Mouse (Mus musculus): ENCODE measurements around the gene Phactr2. TPM values are rescaled to one million over a fixed set of nuclear protein-coding genes. Genes with fewer than 3 reads are reported as not detected.
"Not testable (repeated sequence)": the region's sequence is repeated elsewhere in the genome, so short reads cannot be mapped to it uniquely, and the experiment has no call there.

Gene Phactr2
- polyA plus RNA-seq, 1 experiment from 2014 or later: 4.6 TPM

DNA sequence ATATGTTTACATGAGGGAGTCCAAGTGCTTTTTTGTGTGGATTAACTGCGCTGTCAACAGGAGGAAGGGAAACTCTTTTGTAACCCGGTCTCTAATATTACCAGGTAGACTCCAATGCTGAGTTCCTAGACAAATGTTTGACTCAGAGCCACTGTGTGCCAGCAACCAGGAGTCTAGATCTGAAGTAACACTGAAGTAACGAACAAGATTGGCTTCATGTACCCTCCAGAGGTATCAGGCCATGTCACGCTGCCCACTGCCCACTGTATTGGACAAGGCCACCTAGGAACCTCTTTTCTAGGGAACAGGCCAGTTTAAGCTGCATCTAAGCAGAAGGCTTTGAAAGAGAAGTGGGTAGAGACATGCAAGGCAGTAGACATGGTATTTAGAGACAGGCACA lies 265.2 kb downstream of the Phactr2 start:
- no peak overlapping the region for H3K4me3 ChIP-seq (replicated peaks)
- H3K27ac ChIP-seq (replicated peaks): no peak overlapping the region
- WGBS (ENCODE audit: insufficient replicate concordance): 75% methylated on average over 4 of the region's 4 CpGs
- no peaks in the 10 kb centered on the region for H3K4me1 ChIP-seq (replicated peaks)
- H3K9ac ChIP-seq: no peak overlapping the region
- no peak for ATAC-seq (ENCODE audit: insufficient read depth)
- H3K4me2 ChIP-seq: no peak overlapping the region
- no peaks in the 10 kb centered on the region for H3K9me3 ChIP-seq (replicated peaks)
- 0 out of 2 replicates have a peak, but pooled peaks cover 3% of the 10 kb centered on the region for H3K36me3 ChIP-seq (replicated peaks)
- no peaks in the 10 kb centered on the region for H3K27me3 ChIP-seq

GRCm38 (mm10) chr10:13201741-13202293 lies 272.4 kb downstream of the Phactr2 start:
- Histone ChIP-seq H3K27me3 (no peaks in the 10 kb centered on the region), H3K4me3 (replicated peaks) (no peak overlapping the region), H3K36me3 (replicated peaks) (no peaks in the 10 kb centered on the region), H3K27ac (replicated peaks) (peak overlapping the region; percentile 67), H3K9me3 (replicated peaks) (no peaks in the 10 kb centered on the region), H3K9ac (no peak overlapping the region), H3K4me2 (peak overlapping the region; percentile 46), H3K4me1 (replicated peaks) (peaks cover 6% of the 10 kb centered on the region)
- WGBS (ENCODE audit: insufficient replicate concordance): 34% methylated on average over 6 of the region's 6 CpGs
- peak; percentile 99 for ATAC-seq (ENCODE audit: insufficient read depth)

DNA sequence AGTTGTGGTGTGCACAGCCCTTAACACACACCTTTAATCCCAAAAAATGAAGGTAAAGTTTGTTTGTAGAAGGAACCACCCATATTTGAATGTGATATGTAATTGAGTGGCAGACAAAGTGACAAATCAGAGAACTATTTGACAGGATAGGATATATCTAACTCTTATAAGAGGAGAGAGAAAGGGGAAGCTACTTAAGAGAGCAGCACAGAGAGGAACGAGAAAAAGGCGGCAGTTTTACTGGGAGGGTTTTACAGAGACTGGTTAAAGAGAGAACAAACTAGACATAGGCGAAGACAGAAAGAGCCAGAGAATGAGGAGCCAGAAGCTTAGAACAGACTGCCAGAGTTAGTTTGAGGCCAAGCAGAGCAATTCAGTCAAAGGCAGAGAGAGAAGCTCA lies 273.4 kb downstream of the Phactr2 start:
- no peaks in the 10 kb centered on the region for H3K9me3 ChIP-seq (replicated peaks)
- no peak overlapping the region for H3K27ac ChIP-seq (replicated peaks)
- H3K9ac ChIP-seq: no peak overlapping the region

DNA sequence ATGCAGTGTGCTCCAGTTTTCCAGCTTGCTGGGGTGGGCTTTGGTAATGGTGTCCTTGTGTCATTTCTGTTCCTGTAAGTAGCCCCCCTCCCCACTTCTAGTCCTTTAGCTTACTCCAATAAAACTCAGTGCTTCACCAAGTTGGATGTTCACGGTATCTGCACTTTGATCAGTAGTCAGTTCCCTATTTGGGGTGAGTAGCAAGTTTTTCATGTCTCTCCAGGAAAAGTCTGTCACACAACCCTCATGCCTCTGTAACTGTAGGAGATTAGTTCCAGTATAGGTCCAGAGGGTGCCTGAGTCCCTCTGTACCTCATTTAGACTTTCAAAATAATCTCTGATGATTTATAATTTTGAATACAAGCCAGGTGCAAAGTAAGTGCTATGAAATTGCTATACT lies 275.0 kb downstream of the Phactr2 start:
- 30% methylated on average over 1 of the region's 1 CpGs for WGBS (ENCODE audit: insufficient replicate concordance)
- H3K27me3 ChIP-seq: no peaks in the 10 kb centered on the region
- no peak overlapping the region for H3K4me2 ChIP-seq
- no peak for ATAC-seq (ENCODE audit: insufficient read depth)
- H3K9me3 ChIP-seq (replicated peaks): no peaks in the 10 kb centered on the region
- H3K27ac ChIP-seq (replicated peaks): no peak overlapping the region
- no peak overlapping the region for H3K9ac ChIP-seq
- no peaks in the 10 kb centered on the region for H3K36me3 ChIP-seq (replicated peaks)
- no peak overlapping the region for H3K4me3 ChIP-seq (replicated peaks)
- H3K4me1 ChIP-seq (replicated peaks): peaks cover 6% of the 10 kb centered on the region

More for the DNA sequence above, 273.4 kb downstream of the Phactr2 start:
- H3K4me3 ChIP-seq (replicated peaks): no peak overlapping the region
- no peak for ATAC-seq (ENCODE audit: insufficient read depth)
- H3K4me2 ChIP-seq: no peak overlapping the region
- 53% methylated on average over 3 of the region's 3 CpGs for WGBS (ENCODE audit: insufficient replicate concordance)
- peaks cover 6% of the 10 kb centered on the region for H3K4me1 ChIP-seq (replicated peaks)
- no peaks in the 10 kb centered on the region for H3K27me3 ChIP-seq
- no peaks in the 10 kb centered on the region for H3K36me3 ChIP-seq (replicated peaks)

DNA sequence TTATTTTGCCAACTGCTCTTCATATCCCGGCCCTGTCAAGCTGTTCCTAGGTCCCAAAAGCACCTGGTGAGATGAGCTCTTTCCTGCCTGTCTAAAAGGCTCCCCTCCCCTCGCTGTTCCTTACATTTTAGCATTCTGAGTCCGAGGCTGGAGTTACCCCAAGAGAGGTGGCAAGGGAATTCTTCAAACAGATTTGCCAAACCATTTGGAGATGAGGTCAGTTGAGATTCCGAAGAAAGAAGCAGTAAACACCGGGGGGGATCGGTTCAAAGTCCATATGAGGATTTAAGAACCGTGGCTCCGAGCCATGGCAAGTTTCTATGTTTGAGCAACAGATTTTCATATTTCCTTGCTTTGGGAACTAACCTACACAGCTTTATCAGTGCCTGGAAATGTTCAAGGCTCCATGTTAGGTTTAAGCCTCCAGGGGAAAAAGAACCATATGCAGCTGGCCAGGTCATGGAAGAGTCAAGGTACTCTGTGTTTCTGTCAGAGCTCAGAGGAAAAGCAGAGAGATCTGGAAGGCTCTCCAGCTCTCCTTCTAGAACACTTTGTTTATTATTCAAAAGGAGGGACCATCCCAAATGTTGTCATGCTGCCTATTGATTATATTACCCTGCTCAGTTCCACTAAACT lies 277.2 kb downstream of the Phactr2 start:
- Histone ChIP-seq H3K27me3 (no peaks in the 10 kb centered on the region), H3K36me3 (replicated peaks) (no peaks in the 10 kb centered on the region), H3K9ac (no peak overlapping the region), H3K27ac (replicated peaks) (no peak overlapping the region), H3K9me3 (replicated peaks) (no peaks in the 10 kb centered on the region), H3K4me1 (replicated peaks) (peaks cover 16% of the 10 kb centered on the region), H3K4me2 (no peak overlapping the region), H3K4me3 (replicated peaks) (no peak overlapping the region)
- no peak for ATAC-seq (ENCODE audit: insufficient read depth)
- 62% methylated on average over 8 of the region's 8 CpGs for WGBS (ENCODE audit: insufficient replicate concordance)

GRCm38 (mm10) chr10:13193496-13193895 lies 280.7 kb downstream of the Phactr2 start:
- Histone ChIP-seq H3K4me2 (peak overlapping the region; percentile 81), H3K4me1 (replicated peaks) (peaks cover 11% of the 10 kb centered on the region), H3K36me3 (replicated peaks) (peaks cover 19% of the 10 kb centered on the region), H3K4me3 (replicated peaks) (peak overlapping the region; percentile 84)
- 71% methylated on average over 7 of the region's 7 CpGs for WGBS (ENCODE audit: insufficient replicate concordance)
- ATAC-seq (ENCODE audit: insufficient read depth); H3K9me3 ChIP-seq (replicated peaks); H3K27ac ChIP-seq (replicated peaks); H3K27me3 ChIP-seq; H3K9ac ChIP-seq: not testable (repeated sequence)

- peak within 1 kb of the TSS; percentile 81 for H3K4me2 ChIP-seq
- ATAC-seq (ENCODE audit: insufficient read depth): peak; percentile 100
- no peaks in the 10 kb centered on the region for H3K9me3 ChIP-seq (replicated peaks)
- H3K36me3 ChIP-seq (replicated peaks): peaks cover 20% of the 10 kb centered on the region
- peak within 1 kb of the TSS; percentile 66 for H3K9ac ChIP-seq
- under 1% methylated on average over 43 of the region's 43 CpGs for WGBS (ENCODE audit: insufficient replicate concordance)
- peak within 1 kb of the TSS; percentile 86 for H3K27ac ChIP-seq (replicated peaks)
- H3K4me1 ChIP-seq (replicated peaks): peaks cover 11% of the 10 kb centered on the region
- no peaks in the 10 kb centered on the region for H3K27me3 ChIP-seq
- H3K4me3 ChIP-seq (replicated peaks): peak within 1 kb of the TSS; percentile 84
Observed at GRCm38 (mm10) chr10:13192731-13193351, 281.4 kb downstream of the Phactr2 start, which contains the start of gene Ltv1. Ltv1 (minus strand) TSS chr10:13193168.

DNA sequence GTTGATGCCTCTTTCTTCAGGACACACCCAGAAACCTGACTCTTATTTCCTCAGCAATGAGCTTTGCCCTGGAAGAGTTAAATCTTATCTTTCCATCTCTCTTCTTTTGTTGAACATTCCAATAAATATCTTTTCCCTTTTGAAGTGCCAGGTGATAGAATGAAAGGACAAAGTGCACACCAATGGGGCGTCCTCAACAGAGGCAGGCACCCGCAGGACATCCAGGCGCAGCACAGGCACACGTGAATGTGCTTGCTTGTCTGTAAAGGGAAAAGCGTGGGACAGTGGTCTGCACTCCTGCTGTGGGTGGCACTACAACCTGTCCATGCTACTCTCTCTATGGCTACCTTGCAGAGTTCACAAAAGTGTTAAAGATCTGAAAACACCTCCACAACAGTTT lies 284.3 kb downstream of the Phactr2 start:
- Histone ChIP-seq H3K4me1 (replicated peaks) (peaks cover 11% of the 10 kb centered on the region), H3K36me3 (replicated peaks) (peaks cover 48% of the 10 kb centered on the region), H3K9ac (no peak overlapping the region), H3K27me3 (no peaks in the 10 kb centered on the region), H3K4me2 (no peak overlapping the region), H3K4me3 (replicated peaks) (no peak overlapping the region), H3K27ac (replicated peaks) (no peak overlapping the region), H3K9me3 (replicated peaks) (no peaks in the 10 kb centered on the region)
- no peak for ATAC-seq (ENCODE audit: insufficient read depth)
- 75% methylated on average over 5 of the region's 5 CpGs for WGBS (ENCODE audit: insufficient replicate concordance)

- no peak for ATAC-seq (ENCODE audit: insufficient read depth)
- Histone ChIP-seq H3K36me3 (replicated peaks) (peaks cover 70% of the 10 kb centered on the region), H3K9me3 (replicated peaks) (no peaks in the 10 kb centered on the region), H3K4me1 (replicated peaks) (no peaks in the 10 kb centered on the region), H3K4me3 (replicated peaks) (no peak overlapping the region), H3K27ac (replicated peaks) (no peak overlapping the region), H3K9ac (no peak overlapping the region), H3K4me2 (no peak overlapping the region), H3K27me3 (no peaks in the 10 kb centered on the region)
- WGBS (ENCODE audit: insufficient replicate concordance): 76% methylated on average over 3 of the region's 3 CpGs
Observed at GRCm38 (mm10) chr10:13186754-13187153, 287.5 kb downstream of the Phactr2 start.

DNA sequence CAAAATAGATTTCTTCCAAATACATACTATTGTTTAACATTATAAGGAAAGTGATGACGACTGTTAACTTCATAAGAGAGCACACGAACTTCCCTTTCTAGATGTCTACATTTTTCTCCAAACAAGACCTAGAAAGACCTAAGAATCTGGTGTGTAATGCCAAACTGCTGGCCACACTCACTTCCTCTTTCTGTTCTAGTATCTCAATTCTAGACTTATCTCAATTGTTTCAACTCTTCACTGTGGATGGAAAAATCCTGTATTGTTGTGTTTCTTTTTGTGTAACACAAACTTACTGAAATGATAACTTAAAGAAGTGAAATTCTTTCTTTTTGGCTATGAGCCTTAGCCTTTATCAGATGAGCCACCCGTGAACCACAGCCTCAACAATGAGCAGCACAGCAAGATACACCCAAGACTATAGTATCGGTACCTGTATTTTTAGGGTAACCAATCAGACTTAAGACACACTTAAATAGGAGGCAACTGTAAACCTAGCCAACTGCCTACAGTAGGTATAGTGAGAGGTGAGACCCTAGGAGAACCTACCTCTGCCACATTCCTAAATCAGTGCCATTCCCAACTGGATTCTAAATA lies 289.9 kb downstream of the Phactr2 start:
- H3K9ac ChIP-seq: no peak overlapping the region
- no peak for ATAC-seq (ENCODE audit: insufficient read depth)
- no peak overlapping the region for H3K4me3 ChIP-seq (replicated peaks)
- H3K9me3 ChIP-seq (replicated peaks): no peaks in the 10 kb centered on the region
- no peak overlapping the region for H3K4me2 ChIP-seq
- peaks cover 76% of the 10 kb centered on the region for H3K36me3 ChIP-seq (replicated peaks)
- WGBS (ENCODE audit: insufficient replicate concordance): 45% methylated on average over 4 of the region's 4 CpGs
- no peaks in the 10 kb centered on the region for H3K4me1 ChIP-seq (replicated peaks)
- no peak overlapping the region for H3K27ac ChIP-seq (replicated peaks)
- H3K27me3 ChIP-seq: no peaks in the 10 kb centered on the region

GRCm38 (mm10) chr10:13180211-13180610 lies 294.0 kb downstream of the Phactr2 start:
- Histone ChIP-seq H3K9ac (no peak overlapping the region), H3K36me3 (replicated peaks) (peaks cover 73% of the 10 kb centered on the region), H3K4me3 (replicated peaks) (no peak overlapping the region), H3K27me3 (no peaks in the 10 kb centered on the region), H3K9me3 (replicated peaks) (no peaks in the 10 kb centered on the region), H3K4me2 (no peak overlapping the region), H3K4me1 (replicated peaks) (no peaks in the 10 kb centered on the region), H3K27ac (replicated peaks) (no peak overlapping the region)
- 80% methylated on average over 7 of the region's 7 CpGs for WGBS (ENCODE audit: insufficient replicate concordance)
- ATAC-seq (ENCODE audit: insufficient read depth): no peak
